Mouse (Mus musculus) gastrocnemius, adult 2 months (tissue): ENCODE results near the gene Cntn5. TPM values are rescaled to one million over a fixed set of nuclear protein-coding genes. Genes with fewer than 3 reads are reported as not detected.
"Not testable (repeated sequence)": the region's sequence is repeated elsewhere in the genome, so short reads cannot be mapped to it uniquely, and the experiment has no call there.

ENCODE experiments used
- DNase-seq: peaks from one replicate; pipeline ENCODE4 v3.0.0; 2022
- H3K27ac ChIP-seq: fragments of 200-600 bp; 2 replicates; pipeline ENCODE4 v1.8.1; 2022; ENCODE audit warnings: mild to moderate bottlenecking
- H3K4me3 ChIP-seq: fragments of 200-600 bp; 2 replicates; pipeline ENCODE4 v1.8.1; 2022; ENCODE audit warnings: mild to moderate bottlenecking, moderate library complexity
- CTCF ChIP-seq: fragments of 200-600 bp; IDR thresholded peaks from 2 replicates; pipeline ENCODE4 v1.8.1; 2022; ENCODE audit warnings: antibody characterized with exemption, mild to moderate bottlenecking, moderate library complexity
- intact Hi-C: fragments of 180-260 bp; cut with DNase I; formaldehyde crosslinking; loops from one replicate; pipeline ENCODE4 v1.15.1; 2025
- total RNA-seq, 2 experiments: library from RNA; stranded (reverse); gene quantifications; 2 replicates each; pipeline ENCODE4 v1.2.3; 2021

Gene Cntn5
- total RNA-seq, 2 experiments from 2014 or later: 0.08 TPM; not detected in 1

DNA sequence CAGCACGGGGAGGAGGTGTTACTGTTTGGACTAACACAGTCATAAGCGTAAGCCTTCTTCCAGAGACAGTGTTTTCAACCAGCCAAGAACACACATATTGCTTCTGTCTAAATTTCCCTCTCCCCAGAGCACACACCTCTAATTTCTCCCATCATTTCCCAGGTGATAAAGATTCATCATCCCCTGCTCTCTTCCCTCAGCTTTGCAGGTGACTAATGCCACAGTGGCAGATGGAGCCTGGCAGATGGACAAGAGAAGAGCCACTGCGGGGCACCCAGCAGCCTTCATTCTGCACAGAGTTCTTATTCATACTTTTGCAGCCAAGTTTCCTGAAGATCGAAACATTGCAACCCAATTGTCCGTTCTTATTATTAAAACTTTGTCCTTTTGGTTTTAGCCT is 286.5 kb downstream of the Cntn5 start:
- no peak for DNase-seq
- no peak overlapping the region for H3K27ac ChIP-seq
- no peak for TF ChIP-seq CTCF
- intact Hi-C loops: no loop called here
- no peak overlapping the region for H3K4me3 ChIP-seq

DNA sequence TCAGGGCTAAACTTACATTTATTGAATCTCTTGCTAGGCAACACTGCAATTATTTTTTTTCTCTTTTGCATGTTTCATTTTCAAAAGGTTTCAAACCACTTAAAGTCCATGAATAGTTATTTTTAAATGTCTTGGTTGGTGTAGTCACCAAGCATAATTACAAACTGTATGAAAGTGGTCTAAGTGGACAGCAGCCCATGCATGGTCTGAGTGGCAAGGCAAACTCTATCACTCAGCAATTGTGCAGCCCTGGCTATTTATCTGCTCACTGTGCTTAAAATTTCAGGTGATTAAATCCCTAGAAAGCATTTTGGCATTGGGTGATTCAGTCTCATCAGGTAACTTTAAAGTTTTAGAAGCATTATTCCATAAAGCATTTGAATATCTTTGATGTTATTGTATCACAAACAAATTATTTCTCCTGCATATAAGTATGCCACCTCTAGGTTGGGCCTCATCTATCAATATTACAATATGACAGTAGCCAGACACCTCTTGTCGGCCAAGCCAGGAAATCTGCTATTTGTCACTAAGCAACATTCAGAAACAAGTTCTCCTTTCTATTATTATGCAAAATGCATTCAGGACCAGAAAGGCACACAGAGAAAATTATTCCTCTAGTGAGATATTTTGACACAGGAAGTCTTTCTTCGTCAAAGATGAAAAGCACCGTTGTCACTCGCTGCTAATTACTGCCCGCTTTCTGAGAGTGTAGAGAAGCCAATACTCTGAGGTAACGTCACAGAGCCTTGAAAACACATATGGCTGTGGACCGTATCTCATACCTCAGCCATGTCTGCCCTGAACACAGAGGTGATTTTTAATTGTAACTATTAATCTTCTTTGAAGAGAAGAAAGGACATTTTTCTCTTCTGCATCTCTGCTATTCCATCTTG is 329.0 kb downstream of the Cntn5 start:
- TF ChIP-seq CTCF: no peak
- intact Hi-C loops: no loop called here
- Histone ChIP-seq H3K27ac (no peak overlapping the region), H3K4me3 (no peak overlapping the region)
- no peak for DNase-seq

DNA sequence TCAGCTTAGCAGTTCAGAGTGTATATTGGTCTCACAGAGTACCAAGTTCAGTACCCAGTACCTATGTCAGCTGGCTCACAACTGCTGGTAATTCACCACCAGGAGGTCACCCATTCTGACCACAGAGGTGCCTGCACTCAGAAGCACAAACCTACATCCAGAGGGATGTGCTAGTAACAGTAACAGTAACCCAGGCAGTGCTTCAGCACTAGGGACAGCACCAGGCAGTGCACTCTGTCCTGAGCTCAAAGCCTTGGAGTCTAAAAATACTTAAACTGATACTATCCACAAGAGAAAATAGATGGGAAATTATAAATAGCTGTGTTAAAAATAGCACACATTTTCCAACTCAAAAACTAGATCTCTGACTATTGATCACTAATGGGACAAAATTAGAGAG is 334.7 kb downstream of the Cntn5 start:
- intact Hi-C loops: no loop called here
- H3K4me3 ChIP-seq: no peak overlapping the region
- TF ChIP-seq CTCF: no peak
- DNase-seq: no peak
- no peak overlapping the region for H3K27ac ChIP-seq

DNA sequence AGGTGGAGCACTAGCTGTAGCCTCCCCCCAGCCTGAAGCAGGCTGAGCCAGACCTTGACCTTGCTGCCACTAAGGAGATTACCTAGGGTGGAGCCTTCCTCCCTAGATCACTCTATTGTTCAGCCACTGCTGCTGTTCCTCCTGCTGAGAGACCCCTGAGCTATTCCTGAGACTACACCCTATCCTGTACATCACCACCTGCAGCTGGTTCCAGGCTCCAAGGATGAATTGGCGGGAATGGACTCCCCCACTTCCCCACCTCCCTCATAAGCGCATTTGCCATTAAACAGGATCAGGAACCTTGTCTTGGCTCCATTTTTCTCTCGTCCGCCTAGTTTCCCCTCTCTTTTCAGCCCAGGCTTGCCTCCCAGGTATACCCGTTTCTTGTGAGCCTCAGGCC is 363.7 kb downstream of the Cntn5 start:
- H3K27ac ChIP-seq, DNase-seq, intact Hi-C loops, H3K4me3 ChIP-seq: not testable (repeated sequence)

DNA sequence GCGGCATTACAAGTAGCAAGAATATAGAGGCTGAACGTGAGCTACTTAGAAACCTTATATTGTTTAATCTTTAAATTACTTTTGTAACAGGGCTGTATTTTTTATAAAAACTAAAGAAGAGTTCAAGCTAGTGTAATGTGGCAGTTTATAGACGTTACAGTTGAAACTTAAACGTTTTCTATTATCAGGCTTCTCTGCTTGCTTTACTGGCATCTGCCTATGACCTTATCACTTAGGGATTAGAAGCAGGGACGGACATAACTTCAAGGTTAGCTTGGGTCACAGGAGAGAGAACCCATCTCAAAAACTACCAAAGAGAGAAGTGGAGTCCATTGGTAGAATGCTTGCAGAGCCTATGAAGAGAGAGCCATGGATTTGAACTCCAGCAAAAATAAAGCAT is 372.3 kb downstream of the Cntn5 start:
- Histone ChIP-seq H3K27ac (no peak overlapping the region), H3K4me3 (no peak overlapping the region)
- no peak for TF ChIP-seq CTCF
- intact Hi-C loops: no loop called here
- DNase-seq: no peak

DNA sequence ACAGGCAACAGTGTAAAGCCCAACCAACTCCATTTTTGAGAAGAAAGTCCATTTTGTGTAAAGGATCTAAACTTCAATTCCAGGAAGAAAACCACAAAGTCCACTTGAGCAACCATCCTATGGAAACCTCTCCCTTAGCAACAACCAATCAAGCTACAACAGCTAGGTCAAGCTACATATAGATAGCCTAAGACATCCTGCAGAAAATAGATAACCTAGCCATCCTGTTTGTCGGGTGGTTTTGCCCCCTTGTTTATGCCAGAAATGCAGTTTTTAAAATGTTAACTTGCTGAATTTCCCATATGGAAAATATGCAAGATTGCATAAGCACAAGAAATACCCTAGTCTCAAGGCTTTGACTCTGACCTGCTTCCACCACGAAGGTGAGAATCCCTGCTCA is 373.5 kb downstream of the Cntn5 start:
- no peak overlapping the region for H3K4me3 ChIP-seq
- DNase-seq: no peak
- intact Hi-C loops: no loop called here
- TF ChIP-seq CTCF: no peak
- H3K27ac ChIP-seq: no peak overlapping the region

DNA sequence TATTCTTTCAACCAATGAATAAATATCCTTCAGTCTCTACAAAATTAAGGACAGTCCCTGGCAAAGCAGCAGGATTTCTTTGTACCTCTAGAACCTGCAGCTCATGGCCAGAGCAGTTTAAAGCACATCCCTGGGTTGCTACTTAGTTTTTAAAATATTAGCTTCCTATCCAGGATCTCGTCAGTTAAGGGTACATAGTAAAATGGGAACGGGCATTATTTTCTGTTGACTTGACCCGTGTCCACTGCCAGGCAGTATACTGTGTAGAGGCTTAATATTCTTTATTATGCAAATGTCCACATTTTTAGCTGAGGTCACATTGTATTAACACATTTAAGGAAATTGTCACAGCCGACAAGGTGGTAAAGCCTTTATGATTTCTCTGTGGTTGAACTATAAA is 375.0 kb downstream of the Cntn5 start:
- TF ChIP-seq CTCF: no peak
- Histone ChIP-seq H3K27ac (no peak overlapping the region), H3K4me3 (no peak overlapping the region)
- DNase-seq: no peak
- intact Hi-C loops: no loop called here

DNA sequence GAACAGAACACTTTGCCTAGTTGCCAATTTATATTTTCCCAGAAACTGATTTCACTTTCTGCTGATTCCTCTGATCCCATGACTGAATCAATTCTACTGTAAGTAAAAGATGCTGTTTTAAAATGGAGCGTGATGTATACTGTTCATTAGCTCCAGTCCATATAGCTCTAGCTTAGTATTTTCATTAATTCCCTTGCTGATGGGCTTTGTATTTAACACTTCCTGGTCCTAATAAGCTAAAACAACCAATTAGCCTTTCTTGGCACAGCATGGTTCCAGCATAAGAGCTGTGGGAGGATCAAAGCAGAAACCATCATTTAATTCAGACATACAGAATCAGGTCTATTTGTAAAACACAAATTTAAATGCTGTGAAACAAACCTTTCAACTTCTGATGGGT is 375.5 kb downstream of the Cntn5 start:
- intact Hi-C loops: no loop called here

DNA sequence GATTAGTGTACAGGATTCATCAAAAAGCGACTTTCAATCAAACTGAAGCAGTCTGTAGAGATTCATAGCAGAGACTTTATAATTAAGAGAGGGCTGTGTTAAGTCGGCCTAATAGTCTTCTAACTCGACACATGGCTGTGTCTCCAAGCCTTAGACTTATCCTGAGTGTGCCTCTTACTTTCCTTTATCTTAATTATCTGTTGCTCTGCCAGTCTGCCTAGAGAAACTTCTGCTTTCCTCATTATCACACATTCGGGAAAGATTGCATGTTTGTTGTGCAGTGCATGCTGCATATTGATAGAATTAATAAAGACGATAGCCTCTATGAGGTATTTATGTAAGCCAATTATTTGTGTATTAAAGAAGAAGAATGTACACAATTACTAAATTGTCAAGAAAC is 375.9 kb downstream of the Cntn5 start:
- Histone ChIP-seq H3K27ac (no peak overlapping the region), H3K4me3 (no peak overlapping the region)
- no peak for DNase-seq
- intact Hi-C loops: no loop called here
- TF ChIP-seq CTCF: no peak

More for the DNA sequence above, 375.5 kb downstream of the Cntn5 start:
- H3K4me3 ChIP-seq: no peak overlapping the region
- no peak for TF ChIP-seq CTCF
- H3K27ac ChIP-seq: no peak overlapping the region
- DNase-seq: no peak

DNA sequence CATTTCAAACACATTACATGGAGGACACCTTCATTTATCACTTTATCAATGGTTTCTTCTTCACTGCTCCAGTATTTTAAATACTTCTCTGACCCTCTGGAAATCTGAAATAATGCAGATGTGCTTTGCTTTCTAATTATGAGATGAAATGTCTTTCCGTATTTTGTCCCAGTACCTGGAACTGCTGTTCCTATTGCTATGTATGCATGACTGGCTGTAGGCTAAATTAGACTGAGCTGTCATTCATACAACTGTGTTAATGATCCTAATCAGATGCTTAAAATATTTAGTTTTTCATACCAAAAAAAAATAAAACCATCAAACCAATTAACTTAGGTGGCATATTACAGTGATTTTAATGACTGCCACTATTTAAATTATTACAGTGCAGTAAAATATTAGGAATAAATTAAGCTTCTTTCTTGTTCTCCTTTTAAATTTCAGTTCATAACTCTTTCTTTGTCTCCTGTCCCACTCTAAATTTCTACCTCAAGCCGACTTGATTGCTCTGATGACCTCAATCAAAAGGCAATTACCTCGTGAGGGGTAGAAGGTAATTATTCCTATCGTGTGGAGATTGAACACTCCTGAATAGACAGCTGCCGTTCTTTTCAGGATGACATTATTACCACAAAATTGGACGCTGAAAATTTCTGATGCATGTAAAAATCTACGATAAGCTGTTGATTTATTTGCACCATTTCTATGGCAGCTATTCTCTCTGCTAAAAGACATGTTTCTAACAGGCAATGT is 378.5 kb downstream of the Cntn5 start:
- no peak overlapping the region for H3K4me3 ChIP-seq
- TF ChIP-seq CTCF: no peak
- intact Hi-C loops: no loop called here
- H3K27ac ChIP-seq: no peak overlapping the region
- no peak for DNase-seq

DNA sequence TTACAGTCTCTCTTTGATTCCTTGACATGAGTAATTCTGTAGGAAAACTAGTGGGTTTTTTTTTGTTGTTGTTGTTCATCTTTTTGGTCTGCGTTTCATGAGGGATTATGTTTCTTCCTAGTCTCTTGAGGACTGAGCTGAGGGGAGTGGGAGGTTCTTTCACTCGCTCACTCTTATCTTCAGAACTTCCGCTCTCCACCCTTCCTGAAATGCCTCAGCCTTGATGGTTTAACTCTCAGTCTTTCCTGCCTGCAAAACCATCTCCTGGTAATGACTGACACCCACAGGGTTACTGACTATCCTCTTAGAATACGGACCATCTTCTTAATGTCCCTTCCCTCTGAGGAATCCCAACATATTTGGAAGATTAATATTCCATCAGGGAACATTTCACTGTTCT is 382.0 kb downstream of the Cntn5 start:
- no peak for TF ChIP-seq CTCF
- DNase-seq: no peak
- no peak overlapping the region for H3K27ac ChIP-seq
- intact Hi-C loops: no loop called here
- no peak overlapping the region for H3K4me3 ChIP-seq

DNA sequence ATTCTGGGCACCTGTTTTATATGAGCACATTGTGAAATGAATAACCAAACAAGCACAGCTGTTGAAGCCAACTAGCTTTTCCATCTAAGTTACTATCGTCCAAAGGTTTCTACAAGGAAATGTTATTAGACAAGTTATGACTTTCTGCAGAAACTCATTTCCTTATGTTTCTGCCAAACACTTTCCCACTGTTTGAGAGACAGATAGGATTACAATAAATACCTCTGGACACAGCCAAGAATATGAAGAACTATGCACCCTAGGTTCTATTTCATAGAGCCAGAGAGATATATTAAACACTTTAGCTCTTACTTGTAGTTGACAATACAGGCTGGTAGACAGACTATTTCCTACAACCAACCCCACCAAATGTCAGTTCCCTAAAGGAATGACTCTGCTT is 383.5 kb downstream of the Cntn5 start:
- TF ChIP-seq CTCF: no peak
- no peak overlapping the region for H3K4me3 ChIP-seq
- DNase-seq: no peak
- intact Hi-C loops: no loop called here
- no peak overlapping the region for H3K27ac ChIP-seq

DNA sequence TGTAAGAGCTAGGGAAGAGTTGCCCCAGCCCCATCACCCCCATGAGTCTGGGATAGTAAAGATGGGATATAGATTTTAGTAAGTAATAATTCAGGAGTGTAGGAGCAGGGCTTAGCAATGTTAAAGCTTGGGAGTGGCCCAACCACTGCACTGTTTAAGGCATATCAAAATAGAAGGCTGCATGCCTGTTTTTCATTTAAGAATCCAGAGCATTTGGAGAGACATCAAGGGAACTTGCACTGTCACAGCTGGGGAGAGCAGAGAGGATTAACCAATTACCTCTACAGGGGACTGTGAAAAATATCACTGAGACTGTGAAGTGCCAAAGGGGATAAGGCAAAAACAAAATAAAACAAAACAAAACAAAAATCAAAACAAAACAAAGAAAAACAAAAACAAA is 412.3 kb downstream of the Cntn5 start:
- no peak overlapping the region for H3K4me3 ChIP-seq
- H3K27ac ChIP-seq: no peak overlapping the region
- no peak for TF ChIP-seq CTCF
- intact Hi-C loops: no loop called here
- DNase-seq: no peak
